Mouse (Mus musculus) hindbrain, embryonic 14.5 days (tissue): ENCODE measurements around the gene Jdp2. TPM values are rescaled to one million over a fixed set of nuclear protein-coding genes. Genes with fewer than 3 reads are reported as not detected.

Source experiments
- ATAC-seq: fragments of 200-750 bp; cut with Nextera tagmentation; 2 replicates; pipeline ENCODE4 v1.8.0; 2017; ENCODE audit warnings: moderate number of reproducible peaks, mild to moderate bottlenecking, moderate TSS enrichment, moderate library complexity; ENCODE audit not compliant: low FRiP score
- DNase-seq: peaks from one replicate; pipeline ENCODE4 v3.0.0-alpha.2; 2015; ENCODE audit warnings: low spot score
- H3K27ac ChIP-seq: fragments of 300-500 bp; sonication (generic); 2 replicates; pipeline ENCODE4 v1.5.1; 2014; ENCODE audit warnings: mild to moderate bottlenecking, moderate library complexity
- H3K27me3 ChIP-seq: fragments of 300-500 bp; sonication (generic); 2 replicates; pipeline ENCODE4 v1.6.1; 2014; ENCODE audit warnings: mild to moderate bottlenecking, low read length, mixed read lengths; ENCODE audit not compliant: control insufficient read depth, insufficient read depth
- H3K36me3 ChIP-seq: fragments of 300-500 bp; sonication (generic); replicated peaks from 2 replicates; pipeline ENCODE4 v1.6.1; 2014; ENCODE audit not compliant: control insufficient read depth, insufficient read depth
- H3K4me1 ChIP-seq: fragments of 300-500 bp; sonication (generic); replicated peaks from 2 replicates; pipeline ENCODE4 v1.6.1; 2014; ENCODE audit warnings: antibody characterized with exemption, low read length, mixed read lengths; ENCODE audit not compliant: control insufficient read depth, insufficient read depth
- H3K4me2 ChIP-seq: fragments of 300-500 bp; sonication (generic); replicated peaks from 2 replicates; pipeline ENCODE4 v1.6.1; 2014; ENCODE audit warnings: mild to moderate bottlenecking, moderate library complexity
- H3K4me3 ChIP-seq: fragments of 300-500 bp; sonication (generic); replicated peaks from 2 replicates; pipeline ENCODE4 v1.5.1; 2014; ENCODE audit warnings: mild to moderate bottlenecking, low read length
- H3K9ac ChIP-seq: fragments of 300-500 bp; sonication (generic); 2 replicates; pipeline ENCODE4 v1.6.1; 2014
- H3K9me3 ChIP-seq: fragments of 300-500 bp; sonication (generic); 2 replicates; pipeline ENCODE4 v1.6.1; 2016; ENCODE audit warnings: low read length; ENCODE audit not compliant: control insufficient read depth
- WGBS: fragments of 180-500 bp; shearing (Covaris S2); extraction: QIAGEN DNeasy Blood & Tissue Kit; methylation state at CpG from one replicate; pipeline ENCODE4 v1.1.7; 2014; 5-methylcytosine and 5-hydroxymethylcytosine counted together
- polyA plus RNA-seq: library from polyadenylated mRNA; unstranded; fragments of >200 nt; fragmentation: Nextera tagmentation; extraction: Ambion mirVana; gene quantifications from 2 replicates; pipeline ENCODE4 v1.2.1, GENCODE M21; 2014

The Jdp2 gene
- polyA plus RNA-seq, 1 experiment from 2014 or later = 1.3 TPM

DNA sequence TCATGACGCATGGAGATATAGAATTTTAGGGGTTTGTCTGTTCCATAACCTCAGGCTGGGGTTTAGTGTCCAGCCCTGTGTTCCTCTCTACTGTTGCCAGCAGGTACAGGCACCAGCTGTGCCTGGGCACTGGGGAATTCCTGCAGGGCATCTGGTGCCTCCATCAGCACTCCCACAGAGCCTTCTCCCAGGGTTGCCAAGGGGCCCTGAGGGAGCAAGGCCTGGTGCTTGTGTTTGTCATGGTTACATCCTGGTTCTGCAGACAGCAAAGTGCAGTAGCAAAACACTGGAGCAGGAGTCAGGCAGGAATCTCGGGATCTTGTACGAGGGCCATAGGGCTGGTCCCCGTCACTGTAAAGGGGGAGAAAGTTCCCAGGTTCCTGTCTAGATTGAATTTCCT lies 22.8 kb downstream of the Jdp2 start:
- H3K4me3 ChIP-seq = no peak overlapping the region
- H3K9me3 ChIP-seq = no peaks in the 10 kb centered on the region
- DNase-seq = no peak
- H3K27ac ChIP-seq = peak overlapping the region; percentile 55; the same call in 1 of the 2 replicates
- WGBS = 76% methylated on average over 4 of the region's 4 CpGs
- 0 out of 2 replicates have a peak, but pooled peaks cover 8% of the 10 kb centered on the region for H3K36me3 ChIP-seq
- H3K4me1 ChIP-seq = peaks cover 36% of the 10 kb centered on the region
- H3K9ac ChIP-seq = no peak overlapping the region
- H3K27me3 ChIP-seq = no peaks in the 10 kb centered on the region
- no peak overlapping the region for H3K4me2 ChIP-seq
- ATAC-seq = no peak

DNA sequence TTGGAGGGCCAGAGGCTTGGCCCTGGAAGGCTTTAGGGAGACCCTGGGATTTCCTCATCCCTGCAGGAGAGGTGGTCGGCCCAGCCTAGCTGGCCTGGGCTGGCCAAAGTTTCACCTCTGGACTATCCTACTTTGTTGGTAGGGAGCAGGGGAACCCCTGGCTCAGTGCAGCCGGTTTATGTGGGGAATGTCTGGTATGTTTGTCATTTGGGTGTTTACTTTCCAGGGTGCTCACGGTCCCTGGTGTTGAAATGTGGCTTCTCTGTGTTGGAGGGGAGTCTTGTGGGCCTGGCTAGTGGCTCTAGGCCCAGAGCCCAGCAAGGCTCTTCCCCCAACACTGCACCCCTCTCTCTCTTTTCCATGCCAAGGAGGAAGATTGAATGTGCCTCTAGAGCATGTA lies 24.9 kb downstream of the Jdp2 start:
- ATAC-seq = no peak
- no peak overlapping the region for H3K4me2 ChIP-seq
- H3K4me1 ChIP-seq = peaks cover 32% of the 10 kb centered on the region
- no peak overlapping the region for H3K4me3 ChIP-seq
- no peak overlapping the region for H3K9ac ChIP-seq
- DNase-seq = no peak
- H3K27ac ChIP-seq = no peak overlapping the region
- H3K9me3 ChIP-seq = no peaks in the 10 kb centered on the region
- no peaks in the 10 kb centered on the region for H3K27me3 ChIP-seq
- H3K36me3 ChIP-seq = 0 out of 2 replicates have a peak, but pooled peaks cover 8% of the 10 kb centered on the region
- 59% methylated on average over 3 of the region's 3 CpGs for WGBS

DNA sequence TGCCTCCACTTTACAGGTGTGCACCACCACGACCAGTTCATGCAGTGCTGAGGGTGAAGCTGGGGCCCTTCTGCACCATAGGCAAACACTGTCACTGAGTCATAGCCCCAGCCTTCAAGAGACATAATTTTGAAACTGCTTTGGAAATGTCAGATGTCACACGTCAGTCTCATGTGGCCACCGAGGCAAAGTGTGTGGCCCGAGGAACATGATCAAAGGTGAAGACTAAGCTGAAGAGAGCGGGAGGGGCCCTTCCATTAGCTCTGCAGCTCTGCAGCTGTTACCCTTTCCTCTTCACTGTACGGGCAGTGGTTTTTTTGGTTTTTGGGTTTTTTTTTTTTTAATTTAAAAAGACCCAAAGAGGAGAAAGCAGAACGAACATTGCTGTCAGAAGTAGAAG lies 25.8 kb downstream of the Jdp2 start:
- H3K27me3 ChIP-seq = no peaks in the 10 kb centered on the region
- DNase-seq (no peak), ATAC-seq (no peak)
- peaks cover 25% of the 10 kb centered on the region for H3K4me1 ChIP-seq
- H3K4me2 ChIP-seq = no peak overlapping the region
- 89% methylated on average over 7 of the region's 7 CpGs for WGBS
- no peak overlapping the region for H3K9ac ChIP-seq
- 0 out of 2 replicates have a peak, but pooled peaks cover 8% of the 10 kb centered on the region for H3K36me3 ChIP-seq
- H3K27ac ChIP-seq = no peak overlapping the region
- no peaks in the 10 kb centered on the region for H3K9me3 ChIP-seq
- H3K4me3 ChIP-seq = no peak overlapping the region

DNA sequence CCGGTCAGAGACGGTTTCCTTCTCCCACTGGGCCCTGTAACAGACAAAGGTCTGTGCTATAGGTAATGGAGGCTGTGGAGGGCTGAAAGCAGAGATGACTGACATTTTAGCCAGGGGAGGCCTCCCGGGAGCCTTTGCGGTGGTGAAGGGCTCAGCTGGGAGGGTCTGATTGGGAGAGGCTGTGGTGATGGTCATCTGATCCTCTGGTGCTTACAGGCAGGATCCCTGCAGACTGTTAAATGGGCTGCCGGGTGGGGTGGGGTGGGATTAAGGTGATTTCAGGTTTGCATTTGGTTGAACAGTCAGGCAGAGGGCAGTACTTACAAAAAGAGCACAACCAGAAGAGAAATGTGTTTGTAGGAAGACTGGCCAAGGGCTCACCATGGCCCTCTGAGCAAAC lies 27.0 kb downstream of the Jdp2 start:
- no peak for ATAC-seq
- no peak for DNase-seq
- no peaks in the 10 kb centered on the region for H3K27me3 ChIP-seq
- H3K4me1 ChIP-seq = peaks cover 16% of the 10 kb centered on the region
- no peak overlapping the region for H3K4me2 ChIP-seq
- H3K9me3 ChIP-seq = no peaks in the 10 kb centered on the region
- no peak overlapping the region for H3K9ac ChIP-seq
- 48% methylated on average over 5 of the region's 5 CpGs for WGBS
- H3K36me3 ChIP-seq = 0 out of 2 replicates have a peak, but pooled peaks cover 8% of the 10 kb centered on the region
- no peak overlapping the region for H3K27ac ChIP-seq
- H3K4me3 ChIP-seq = no peak overlapping the region

DNA sequence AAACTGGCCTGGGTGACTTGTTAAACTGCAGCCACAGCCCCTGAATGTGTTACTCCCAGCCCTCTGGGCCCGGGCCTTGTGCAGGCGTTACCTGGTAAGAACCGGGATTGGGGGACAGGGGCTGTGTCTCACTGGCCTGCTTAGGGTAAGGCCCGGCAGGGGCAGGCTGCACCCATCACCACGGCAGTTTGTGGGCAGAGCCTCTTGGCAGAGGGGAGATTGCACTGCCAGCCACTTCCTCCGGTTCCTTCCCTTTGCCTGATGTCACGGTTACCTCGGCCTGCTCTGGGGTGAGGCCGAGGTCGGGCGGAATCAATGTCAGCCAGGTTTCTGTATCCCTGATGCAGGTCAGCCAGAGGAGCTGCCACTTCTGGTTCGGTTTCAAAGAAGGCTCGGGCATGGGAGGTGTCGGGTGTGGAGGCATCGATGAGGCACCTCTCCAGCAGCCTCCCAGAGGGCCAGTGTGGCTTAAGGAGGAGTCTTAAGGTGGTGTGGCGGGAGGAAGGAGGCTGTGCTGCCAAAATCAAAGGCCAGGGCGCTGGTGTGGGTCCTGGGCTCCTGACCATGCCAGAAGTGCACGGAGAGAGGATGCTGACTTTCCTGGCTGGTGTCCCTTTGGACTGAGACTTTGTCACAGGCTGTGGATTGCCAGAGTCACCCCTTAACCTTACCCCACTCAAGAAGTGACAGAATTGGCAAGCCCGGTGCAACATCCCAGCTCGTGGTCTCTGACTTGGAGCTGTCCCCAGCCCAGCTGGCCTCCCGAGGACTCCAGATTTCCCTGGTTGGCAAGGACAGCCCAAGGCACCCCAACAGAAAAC lies 31.0 kb downstream of the Jdp2 start:
- Histone ChIP-seq H3K9me3 (no peaks in the 10 kb centered on the region), H3K27me3 (no peaks in the 10 kb centered on the region), H3K4me2 (no peak overlapping the region), H3K36me3 (peaks cover 27% of the 10 kb centered on the region), H3K4me1 (0 out of 2 replicates have a peak, but pooled peaks cover 3% of the 10 kb centered on the region), H3K9ac (no peak overlapping the region), H3K27ac (no peak overlapping the region), H3K4me3 (no peak overlapping the region)
- 70% methylated on average over 21 of the region's 21 CpGs for WGBS
- DNase-seq (no peak), ATAC-seq (no peak)

DNA sequence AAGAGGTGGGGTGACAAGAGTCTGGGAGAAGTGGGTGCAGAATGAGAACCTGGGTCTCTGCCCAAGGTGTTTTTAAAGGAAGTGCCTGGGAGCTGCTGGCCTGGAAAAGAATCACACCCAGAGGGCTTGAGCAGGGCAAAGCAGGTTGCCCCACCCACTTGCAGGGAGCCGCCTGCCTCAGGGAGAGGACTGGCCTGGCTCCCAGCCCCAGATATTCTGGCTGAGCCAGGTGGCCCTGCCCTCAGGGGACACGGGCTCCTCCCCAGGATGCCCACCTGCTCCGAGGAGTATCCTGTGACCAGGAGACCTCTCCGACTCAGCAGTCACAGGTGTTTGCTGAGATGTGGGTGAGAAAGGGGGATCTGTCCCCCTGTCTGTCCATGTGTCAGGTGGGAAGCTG lies 32.4 kb downstream of the Jdp2 start:
- H3K36me3 ChIP-seq = peaks cover 27% of the 10 kb centered on the region
- no peak for DNase-seq

DNA sequence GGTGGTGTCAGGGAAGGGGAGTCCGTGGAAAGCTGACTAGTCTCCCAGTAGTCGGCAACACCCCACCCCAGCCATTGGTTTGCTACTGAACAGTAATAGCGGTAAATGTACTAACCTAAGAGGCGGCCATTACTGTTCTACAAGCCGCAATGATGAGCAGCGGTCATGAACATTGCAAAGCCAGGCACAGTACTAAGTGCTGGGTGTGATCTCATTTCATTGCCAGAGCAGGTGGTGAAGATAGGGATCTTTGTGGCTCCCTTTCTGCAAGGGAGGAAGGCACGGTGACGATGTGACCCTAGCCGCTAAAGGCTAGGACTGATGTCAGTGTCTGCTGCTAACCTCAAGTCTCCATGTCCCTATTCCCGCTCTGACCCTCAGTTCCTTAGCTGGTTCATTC lies 33.5 kb downstream of the Jdp2 start:
- no peak overlapping the region for H3K27ac ChIP-seq
- ATAC-seq = no peak
- 0 out of 2 replicates have a peak, but pooled peaks cover 3% of the 10 kb centered on the region for H3K4me1 ChIP-seq
- no peaks in the 10 kb centered on the region for H3K9me3 ChIP-seq
- no peak overlapping the region for H3K4me3 ChIP-seq
- peaks cover 27% of the 10 kb centered on the region for H3K36me3 ChIP-seq
- WGBS = 95% methylated on average over 10 of the region's 10 CpGs
- DNase-seq = no peak
- H3K27me3 ChIP-seq = no peaks in the 10 kb centered on the region
- H3K4me2 ChIP-seq = no peak overlapping the region
- no peak overlapping the region for H3K9ac ChIP-seq

More for the DNA sequence above, 32.4 kb downstream of the Jdp2 start:
- no peaks in the 10 kb centered on the region for H3K9me3 ChIP-seq
- no peak overlapping the region for H3K27ac ChIP-seq
- no peak overlapping the region for H3K4me2 ChIP-seq
- H3K4me3 ChIP-seq = no peak overlapping the region
- WGBS = 83% methylated on average over 4 of the region's 4 CpGs
- ATAC-seq = no peak
- H3K9ac ChIP-seq = no peak overlapping the region
- no peaks in the 10 kb centered on the region for H3K27me3 ChIP-seq
- H3K4me1 ChIP-seq = 0 out of 2 replicates have a peak, but pooled peaks cover 3% of the 10 kb centered on the region

DNA sequence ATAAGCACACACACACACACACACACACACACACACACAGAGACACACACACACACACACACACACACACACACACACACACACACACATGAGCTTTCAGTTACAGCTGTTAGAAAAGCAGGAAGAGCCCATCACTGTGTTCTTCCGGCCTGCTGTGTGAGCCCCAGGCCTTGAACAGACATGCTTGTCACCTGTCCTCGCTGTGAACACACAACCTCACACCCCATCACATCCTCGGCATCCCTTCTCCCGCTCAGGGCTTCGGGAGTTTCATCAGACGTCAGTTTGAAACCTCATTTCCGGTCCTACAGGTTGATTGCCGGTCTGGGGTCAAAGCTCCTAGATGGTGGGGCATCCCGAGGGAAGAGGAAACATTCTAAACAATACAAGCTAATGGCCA lies 39.1 kb downstream of the Jdp2 start:
- peaks cover 5% of the 10 kb centered on the region; the same call in 1 of the 2 replicates for H3K4me1 ChIP-seq
- H3K27me3 ChIP-seq = no peaks in the 10 kb centered on the region
- H3K9ac ChIP-seq = no peak overlapping the region
- no peak overlapping the region for H3K27ac ChIP-seq
- H3K9me3 ChIP-seq = no peaks in the 10 kb centered on the region
- 89% methylated on average over 9 of the region's 9 CpGs for WGBS
- no peak overlapping the region for H3K4me3 ChIP-seq
- no peak for DNase-seq
- peaks cover 35% of the 10 kb centered on the region for H3K36me3 ChIP-seq
- no peak overlapping the region for H3K4me2 ChIP-seq
- ATAC-seq = no peak

DNA sequence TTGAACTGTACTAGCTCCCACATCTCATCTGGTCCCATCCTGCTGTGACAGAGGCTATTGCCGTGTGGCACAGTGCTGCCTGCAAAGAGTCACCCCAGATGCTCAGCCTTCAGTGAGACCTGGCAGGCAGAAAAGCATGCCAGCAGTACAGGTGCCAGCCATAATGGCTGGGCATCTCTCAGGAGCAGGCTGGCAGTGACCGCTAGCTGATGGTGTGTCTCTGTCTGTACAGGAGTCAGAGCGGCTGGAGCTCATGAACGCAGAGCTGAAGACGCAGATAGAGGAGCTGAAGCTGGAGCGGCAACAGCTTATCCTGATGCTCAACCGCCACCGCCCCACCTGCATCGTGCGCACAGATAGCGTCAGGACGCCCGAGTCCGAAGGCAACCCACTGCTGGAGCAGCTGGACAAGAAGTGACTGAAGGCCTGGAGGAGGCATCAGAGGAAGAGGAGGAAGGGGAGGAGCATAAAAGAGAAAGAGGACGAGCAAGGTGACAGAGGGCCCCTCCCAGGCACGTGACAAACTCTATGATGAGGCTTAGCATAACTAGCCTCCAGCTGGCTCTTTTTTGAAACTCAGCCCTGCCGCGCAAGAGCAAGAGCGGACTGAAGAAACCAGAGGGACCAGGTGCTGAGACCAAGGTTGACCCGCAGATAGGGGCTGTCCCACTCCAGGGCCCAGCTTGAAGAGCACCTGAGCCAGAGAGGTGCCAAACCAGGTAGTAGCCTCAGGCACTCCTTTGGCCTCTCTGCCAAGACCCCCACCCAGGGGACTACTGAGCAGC lies 39.9 kb downstream of the Jdp2 start:
- ATAC-seq (no peak), DNase-seq (no peak)
- peaks cover 27% of the 10 kb centered on the region for H3K36me3 ChIP-seq
- no peak overlapping the region for H3K4me2 ChIP-seq
- H3K27ac ChIP-seq = 0 out of 2 replicates have a peak overlapping the region, but pooled peaks have one; percentile 26
- 69% methylated on average over 20 of the region's 20 CpGs for WGBS
- H3K9ac ChIP-seq = no peak overlapping the region
- H3K4me1 ChIP-seq = peaks cover 5% of the 10 kb centered on the region; the same call in 1 of the 2 replicates
- H3K27me3 ChIP-seq = no peaks in the 10 kb centered on the region
- no peaks in the 10 kb centered on the region for H3K9me3 ChIP-seq
- H3K4me3 ChIP-seq = no peak overlapping the region
